Mouse (Mus musculus) monocyte, adult 5-6 weeks (primary cell): ENCODE measurements around the gene Olfr846. TPM values are rescaled to one million over a fixed set of nuclear protein-coding genes. Genes with fewer than 3 reads are reported as not detected.

Experiments used
- ATAC-seq: fragments of 153-309, 156-312 bp; replicated peaks from 2 replicates; pipeline ENCODE4 v1.8.0; 2017; ENCODE audit warnings: mild to moderate bottlenecking; ENCODE audit not compliant: low TSS enrichment, insufficient number of reproducible peaks, severe bottlenecking, poor library complexity, low FRiP score
- total RNA-seq: library from RNA; stranded (forward); fragments of 200-1000, 200-491, 200-594 nt; gene quantifications from 3 replicates; pipeline ENCODE4 v1.2.3, GENCODE M21; 2017

The Olfr846 gene
- not detected in 3 replicates for total RNA-seq

DNA sequence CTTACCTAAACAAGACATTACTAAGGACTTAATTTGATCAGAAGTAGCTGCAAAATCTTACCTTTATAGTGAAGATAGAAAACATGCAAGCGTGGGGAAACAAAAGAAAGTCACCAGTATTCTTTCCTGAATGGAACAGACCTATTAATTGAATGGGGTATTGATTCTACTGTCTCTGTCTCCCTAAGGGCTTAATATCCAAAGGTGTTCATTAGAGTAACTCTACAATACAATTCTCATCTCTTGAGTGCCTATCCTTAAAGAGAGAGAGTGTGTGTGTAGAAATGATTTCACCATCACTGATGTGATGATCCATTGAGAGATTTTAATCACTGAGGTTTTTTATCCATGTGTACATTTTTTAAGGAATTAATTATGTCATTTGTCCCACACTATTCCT, at the start of gene Olfr846:
Olfr846 (minus strand) TSS at position 101 of the 400 bp plus-strand sequence.
- no peak for ATAC-seq

- ATAC-seq: no peak
These were observed 14.8 kb upstream of the Olfr846 start, which contains the start of gene Olfr847 for GRCm38 (mm10) chr9:19378569-19378968. Gene Olfr847, minus strand, starts transcription at chr9:19378669.

DNA sequence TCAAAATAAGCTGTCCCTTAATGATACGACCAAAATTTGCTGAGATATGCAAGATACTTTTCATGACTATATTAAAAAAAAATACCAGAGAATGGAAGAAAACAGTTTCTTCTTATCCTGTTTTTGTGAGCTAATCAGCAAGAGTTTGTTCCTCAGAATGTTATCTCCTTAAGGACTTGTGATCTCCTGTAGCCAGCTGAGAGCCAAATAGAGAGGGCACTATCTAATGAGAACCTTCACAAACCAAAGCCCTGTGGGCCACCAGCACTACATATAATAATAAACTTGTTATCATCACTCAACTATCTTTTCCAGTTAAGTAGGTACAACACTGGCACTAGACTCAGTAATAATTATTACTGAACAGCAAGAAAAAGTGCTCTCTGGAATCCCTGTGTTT, 27.6 kb downstream of the Olfr846 start, which contains the start of gene Olfr845:
Olfr845 (plus strand) TSS at position 301 of the 400 bp plus-strand sequence.
- no peak for ATAC-seq

DNA sequence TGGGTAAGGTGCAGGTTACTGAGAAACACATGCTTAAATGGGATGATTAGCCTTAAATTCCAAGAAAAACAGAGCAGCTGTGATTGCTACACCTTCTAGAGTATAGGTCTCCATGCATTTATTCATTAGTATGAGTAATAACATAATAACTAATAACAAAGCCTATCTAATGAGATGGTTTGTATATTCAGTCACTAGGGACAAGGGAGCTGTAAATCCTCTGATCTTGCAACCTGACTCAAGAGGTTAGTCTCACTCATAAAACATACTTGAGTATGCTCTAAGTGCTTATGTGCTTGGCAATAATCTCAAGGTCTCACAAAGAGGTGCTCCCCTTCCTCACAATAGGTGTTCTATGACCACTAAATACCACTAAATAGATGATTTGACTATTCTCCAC, 47.8 kb downstream of the Olfr846 start, which contains the start of gene Olfr844:
Olfr844 (plus strand) TSS at position 301 of the 400 bp plus-strand sequence.
- no peak for ATAC-seq

Other genes starting within 250 kb of the Olfr846 start
- gene Olfr836, start 243.6 kb downstream of the Olfr846 start, total RNA-seq: not detected in 3 replicates
- gene Olfr837, start 227.7 kb downstream of the Olfr846 start, total RNA-seq: not detected in 3 replicates
- not detected in 3 replicates for gene Olfr839-ps1, start 186.7 kb downstream of the Olfr846 start, total RNA-seq
- not detected in 3 replicates for gene Olfr843, start 112.0 kb downstream of the Olfr846 start, total RNA-seq
- gene Olfr844, start 47.7 kb downstream of the Olfr846 start, total RNA-seq: not detected in 3 replicates
- gene Olfr845, start 27.5 kb downstream of the Olfr846 start, total RNA-seq: not detected in 3 replicates
- gene Olfr847, start 14.7 kb upstream of the Olfr846 start, total RNA-seq: not detected in 3 replicates
- gene Olfr849, start 76.3 kb upstream of the Olfr846 start, total RNA-seq: not detected in 3 replicates
- gene Olfr850, start 114.2 kb upstream of the Olfr846 start, total RNA-seq: not detected in 3 replicates
- gene Olfr851, start 129.3 kb upstream of the Olfr846 start, total RNA-seq: not detected in 3 replicates
- gene Olfr853, start 177.1 kb upstream of the Olfr846 start, total RNA-seq: not detected in 3 replicates
- not detected in 3 replicates for gene Olfr854, start 203.4 kb upstream of the Olfr846 start, total RNA-seq
- not detected in 3 replicates for gene Olfr855, start 218.6 kb upstream of the Olfr846 start, total RNA-seq